In the genomic region with DNA sequence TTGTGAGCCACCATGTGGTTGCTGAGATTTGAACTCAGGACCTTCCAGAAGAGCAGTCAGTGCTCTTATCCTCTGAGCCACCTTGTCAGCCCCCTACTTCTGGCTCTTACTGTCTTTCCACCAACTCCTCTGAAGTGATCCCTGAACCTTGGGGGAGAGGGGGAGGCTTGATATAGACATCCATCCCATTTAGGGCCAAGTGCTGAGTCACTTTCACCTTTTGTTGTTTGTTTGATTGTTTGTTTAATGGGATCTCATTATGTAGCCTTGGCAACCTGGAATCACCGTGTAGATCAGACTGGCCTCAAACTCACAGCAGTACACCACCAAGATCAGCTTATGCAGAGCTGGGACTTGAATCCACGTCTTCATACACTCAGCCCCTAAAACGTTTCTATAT, we compare ENCODE assay signal across 18 mouse cellular contexts.
"Had no signal": no experiment of that assay in that cellular context is flagged by ENCODE, and none has a peak within 500 bp of the region (broad histone marks: within the 10 kb centered on the region; RNA-seq: fewer than 3 reads in every experiment).

No protein-coding gene starts in this region.

- H3K9ac ChIP-seq: lung, embryonic 14.5 days; midbrain, embryonic 13.5 days; midbrain, embryonic 15.5 days; neural tube, embryonic 13.5 days; neural tube, embryonic 15.5 days had no signal

- H3K9me3 ChIP-seq: midbrain, embryonic 10.5 days; midbrain, embryonic 13.5 days; midbrain, embryonic 15.5 days; neural tube, embryonic 13.5 days; neural tube, embryonic 15.5 days had no signal

- DNase-seq: lung, adult 18-20 months; lung, embryonic 14.5 days; lung, postnatal 10 days; lung, postnatal 4 days; retina, postnatal 1 day; right cerebral cortex, adult 18-20 months; right cerebral cortex, postnatal 25 days; right cerebral cortex, postnatal 4 days; spleen, adult 18-20 months; thymus, adult 18-20 months; thymus, postnatal 14 days; thymus, postnatal 36 days had no signal

- H3K27ac ChIP-seq: midbrain, embryonic 10.5 days; midbrain, embryonic 13.5 days; midbrain, embryonic 15.5 days; neural tube, embryonic 13.5 days; neural tube, embryonic 15.5 days had no signal

- H3K4me3 ChIP-seq: midbrain, embryonic 10.5 days; midbrain, embryonic 13.5 days; midbrain, embryonic 15.5 days; myocyte; neural tube, embryonic 13.5 days; neural tube, embryonic 15.5 days had no signal

- ATAC-seq: midbrain, embryonic 13.5 days; midbrain, embryonic 15.5 days had no signal

- H3K36me3 ChIP-seq: midbrain, embryonic 10.5 days; midbrain, embryonic 13.5 days; midbrain, embryonic 15.5 days; neural tube, embryonic 13.5 days; neural tube, embryonic 15.5 days had no signal

- H3K4me2 ChIP-seq: lung, embryonic 14.5 days; midbrain, embryonic 13.5 days; midbrain, embryonic 15.5 days; neural tube, embryonic 13.5 days; neural tube, embryonic 15.5 days had no signal
